Mouse (Mus musculus): ENCODE data around the gene Stn1. TPM values are rescaled to one million over a fixed set of nuclear protein-coding genes. Genes with fewer than 3 reads are reported as not detected.
A peak's percentile ranks its signal among the peaks of the same experiment; 100 is the strongest.

The Stn1 gene
- total RNA-seq, 2 experiments from 2014 or later, result 12.9 to 14.7 TPM

GRCm38 (mm10) chr19:47510135-47510472, 27.2 kb downstream of the Stn1 start:
- DNase-seq, result no peak

DNA sequence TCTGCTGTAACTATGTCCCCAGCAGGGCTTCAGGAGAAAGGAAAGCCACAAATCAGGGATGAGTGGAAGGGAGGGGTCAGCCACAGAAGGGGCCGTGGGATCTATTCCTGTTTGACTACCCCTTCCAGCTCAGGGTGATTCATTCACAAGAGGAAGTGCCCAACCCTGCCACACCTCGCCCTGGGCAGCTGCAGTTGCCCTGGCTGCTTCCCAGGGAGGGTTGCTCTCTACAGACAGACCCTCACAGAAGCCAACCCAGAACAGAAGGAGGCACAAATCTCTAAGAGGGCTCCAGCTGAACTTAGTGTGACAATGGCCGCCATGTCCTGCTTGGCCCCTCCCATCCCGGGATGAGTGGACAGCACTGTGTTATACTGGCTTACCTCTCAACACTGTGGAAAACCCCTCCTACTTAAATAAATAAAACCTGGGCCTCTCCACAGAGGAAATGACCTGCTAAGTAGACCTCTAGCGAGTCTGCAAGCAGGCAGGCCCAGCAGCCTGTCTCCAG, 28.5 kb downstream of the Stn1 start:
- DNase-seq, result no peak

GRCm38 (mm10) chr19:47508191-47508590, 29.1 kb downstream of the Stn1 start:
- no peak for DNase-seq

DNA sequence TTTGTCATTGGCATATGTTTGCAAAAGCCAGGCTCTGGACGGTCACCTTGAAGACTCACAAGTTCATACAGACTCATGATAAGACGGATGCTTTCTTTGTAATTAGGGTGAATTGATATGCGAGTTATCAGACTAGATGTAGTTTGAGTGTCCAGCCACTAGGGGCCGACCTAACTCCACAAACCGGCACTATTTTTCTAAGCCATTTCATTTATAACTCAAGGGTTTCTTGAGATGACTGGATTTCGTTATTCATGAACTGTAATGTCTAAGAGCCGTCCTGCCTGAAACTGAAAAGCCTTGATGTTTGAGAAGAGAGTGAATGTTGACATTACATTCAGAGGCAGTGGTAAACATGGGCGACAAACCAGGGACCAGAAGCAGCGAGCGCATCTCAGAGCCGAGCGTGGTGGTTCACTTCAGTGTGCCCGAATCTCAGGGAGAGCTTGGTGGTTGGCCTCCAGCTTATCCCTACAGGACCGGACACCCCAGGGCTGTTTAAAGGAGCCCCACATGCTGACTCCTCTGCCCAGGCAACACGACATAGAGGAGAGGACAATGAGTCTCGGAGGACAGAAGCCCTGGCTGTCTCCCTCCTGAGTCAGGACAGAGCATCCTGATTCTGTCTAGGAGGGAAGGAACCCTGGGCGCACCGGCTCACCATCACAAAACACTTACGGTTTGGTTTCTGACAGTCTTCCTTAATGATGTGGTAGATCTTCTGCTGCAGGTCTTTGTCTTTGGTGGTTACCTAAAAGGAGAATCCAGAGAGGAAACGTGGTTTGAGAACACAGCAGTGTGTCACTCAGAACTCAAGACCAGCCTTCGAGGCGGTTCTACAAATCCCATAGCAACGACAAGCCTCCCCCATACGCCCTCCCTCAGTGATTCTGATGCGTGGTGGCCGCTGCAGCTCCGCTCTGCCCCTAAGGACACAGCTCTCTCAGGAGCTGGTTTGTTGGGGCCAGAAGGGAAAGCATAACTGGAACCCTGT, 29.9 kb downstream of the Stn1 start:
- peak; percentile 62 to 75 for DNase-seq

DNA sequence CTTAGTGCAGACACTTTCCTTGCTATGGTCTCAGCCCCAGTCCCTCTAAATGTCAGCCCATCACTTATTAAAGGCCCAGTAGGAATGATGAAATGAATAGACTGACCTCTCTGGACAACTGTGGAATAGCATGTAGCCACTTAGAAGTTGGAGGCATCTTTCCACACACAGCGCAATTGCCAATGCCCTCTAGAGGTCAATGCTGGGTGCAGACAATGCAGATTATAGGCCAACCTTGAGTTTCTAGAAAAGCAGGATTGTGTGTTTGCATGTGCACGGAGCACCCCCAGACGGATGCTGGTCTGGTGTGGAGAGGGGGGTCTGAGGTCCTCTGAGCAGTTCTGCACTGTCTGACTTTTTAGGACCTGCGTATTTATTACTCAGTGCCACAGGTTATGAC, 33.7 kb downstream of the Stn1 start:
- no peak for DNase-seq

DNA sequence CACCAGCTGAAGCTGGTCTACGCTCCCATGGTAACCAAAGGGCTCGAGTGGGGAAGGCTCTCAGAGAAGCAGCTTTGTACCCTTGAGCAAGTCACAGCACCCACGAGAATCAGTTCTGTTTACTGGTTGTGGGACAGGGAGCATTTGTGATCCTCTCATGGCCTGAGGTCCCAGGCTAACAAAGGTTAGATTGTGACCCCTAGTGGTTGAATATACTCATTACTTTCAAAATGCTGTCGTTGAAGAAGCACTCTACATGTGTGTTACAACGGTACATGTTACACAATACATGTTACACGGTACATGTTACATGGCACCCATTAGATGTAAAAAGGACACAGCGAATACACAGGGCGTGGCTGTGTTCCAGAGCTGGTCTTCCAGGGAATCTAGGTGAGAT, 34.7 kb downstream of the Stn1 start:
- no peak for DNase-seq

- no peak for DNase-seq
These were observed 36.8 kb downstream of the Stn1 start for GRCm38 (mm10) chr19:47500389-47501011.

GRCm38 (mm10) chr19:47499841-47500240, 37.5 kb downstream of the Stn1 start:
- DNase-seq, result no peak

DNA sequence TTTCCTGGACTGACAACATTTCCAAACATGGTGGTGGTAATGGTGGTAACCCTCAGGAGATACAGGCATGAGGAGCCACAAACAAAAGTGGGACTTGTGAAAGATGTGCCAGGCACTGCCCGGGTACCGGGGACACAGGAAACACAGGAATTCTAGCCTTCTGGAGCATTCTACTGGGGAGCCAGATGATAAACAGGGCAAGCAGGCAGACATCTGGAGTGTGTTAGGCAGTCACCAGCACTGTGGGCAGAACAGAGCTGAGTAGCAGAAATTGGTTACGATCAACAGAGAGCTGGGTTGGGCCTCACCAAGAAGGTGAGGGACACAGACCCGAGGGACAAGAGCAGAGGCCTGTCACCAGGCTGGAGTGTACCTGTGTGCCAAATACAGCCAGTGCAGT, 38.4 kb downstream of the Stn1 start:
- no peak for DNase-seq

GRCm38 (mm10) chr19:47497736-47498135, 39.6 kb downstream of the Stn1 start:
- no peak for DNase-seq

- DNase-seq, result no peak
These were observed 40.0 kb downstream of the Stn1 start for GRCm38 (mm10) chr19:47497313-47497712.

DNA sequence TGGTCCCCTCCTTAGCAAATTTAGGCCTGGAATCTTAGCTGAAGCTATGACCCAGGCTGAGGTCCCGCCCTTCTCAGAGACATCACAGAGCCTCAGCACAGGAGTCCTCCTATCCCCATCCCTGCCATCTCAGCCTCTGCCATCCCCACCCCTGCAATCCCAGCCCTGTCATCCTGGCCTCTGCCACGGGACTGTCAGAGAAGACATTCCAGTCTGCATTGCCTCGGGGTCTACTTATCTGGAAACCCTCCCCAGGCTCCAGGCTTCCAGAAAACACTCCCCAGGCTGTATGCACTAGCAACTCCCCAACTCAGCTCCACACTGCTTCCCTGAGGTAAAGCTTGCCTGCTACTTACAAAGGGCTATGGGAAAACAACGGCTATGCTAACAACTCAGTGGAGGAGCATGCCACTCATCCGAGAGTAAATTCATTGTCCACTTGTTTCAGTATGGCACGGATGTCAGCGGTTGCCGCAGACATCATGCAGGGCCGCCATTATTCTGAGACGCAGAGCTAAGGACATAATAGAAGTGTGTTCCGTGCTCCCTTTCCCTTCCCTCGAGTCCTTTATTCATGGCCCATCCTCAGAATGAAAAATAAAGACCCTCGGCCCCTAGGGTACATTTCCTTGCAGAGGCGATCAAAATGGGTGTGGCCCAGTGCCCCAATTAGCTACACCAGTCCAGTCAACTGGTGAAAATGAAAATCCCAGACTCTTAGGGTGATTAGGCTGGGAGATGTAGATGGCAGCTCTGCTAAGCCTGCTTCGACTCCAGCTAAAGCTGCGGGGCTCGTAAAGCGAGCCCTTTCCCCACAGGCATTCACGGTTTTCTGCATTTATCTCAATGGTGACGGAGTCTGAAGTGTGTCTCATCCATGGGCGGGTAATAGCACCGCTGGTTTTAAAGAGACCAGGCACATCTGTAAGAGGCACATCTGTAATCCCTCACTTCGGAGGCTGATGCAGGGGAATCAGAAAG, 44.0 kb downstream of the Stn1 start:
- DNase-seq, result no peak

- no peak for DNase-seq
These were observed 44.9 kb downstream of the Stn1 start for GRCm38 (mm10) chr19:47492422-47492821.

GRCm38 (mm10) chr19:47491853-47492252, 45.5 kb downstream of the Stn1 start:
- DNase-seq, result no peak

DNA sequence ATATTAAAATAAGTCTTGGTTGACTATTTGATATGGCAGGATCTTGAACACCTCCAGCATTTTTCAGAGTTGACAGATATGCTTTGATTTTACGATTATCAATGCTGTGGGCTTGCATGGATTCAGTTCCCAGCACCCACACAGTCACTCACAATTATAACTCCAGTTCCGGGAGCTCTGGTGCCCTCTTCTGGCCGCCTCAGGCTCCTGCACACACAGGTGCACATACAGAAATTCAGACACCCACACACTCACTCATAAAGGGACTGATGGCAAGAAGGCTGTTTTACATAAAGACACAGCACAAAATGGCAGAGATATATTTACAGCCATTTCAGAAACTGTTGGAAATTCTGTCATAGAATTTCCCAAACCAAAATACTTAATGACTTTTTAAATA, 48.1 kb downstream of the Stn1 start:
- DNase-seq, result no peak

DNA sequence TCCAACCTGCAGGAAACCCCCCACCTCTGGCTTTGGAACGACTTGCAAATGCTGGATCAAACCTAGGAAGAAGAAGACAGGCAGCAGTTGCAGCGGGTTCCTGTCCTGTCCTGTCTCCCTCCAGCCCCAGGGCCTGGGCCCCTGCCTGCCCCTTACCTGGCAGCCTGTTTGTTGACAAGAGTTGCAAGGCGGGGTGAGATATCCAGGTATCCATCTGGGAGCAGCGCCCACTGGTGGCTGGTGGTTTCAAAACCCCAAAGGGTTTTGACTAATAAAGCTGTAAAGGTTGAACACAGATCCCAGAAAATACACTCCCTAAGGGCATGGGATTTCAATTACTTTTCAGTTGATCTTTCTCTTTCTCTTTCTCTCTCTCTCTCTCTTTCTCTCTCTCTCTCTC, 49.1 kb downstream of the Stn1 start:
- peak in 1 of 2 experiments; percentile 68 for DNase-seq

GRCm38 (mm10) chr19:47487572-47487971, 49.7 kb downstream of the Stn1 start:
- no peak for DNase-seq

DNA sequence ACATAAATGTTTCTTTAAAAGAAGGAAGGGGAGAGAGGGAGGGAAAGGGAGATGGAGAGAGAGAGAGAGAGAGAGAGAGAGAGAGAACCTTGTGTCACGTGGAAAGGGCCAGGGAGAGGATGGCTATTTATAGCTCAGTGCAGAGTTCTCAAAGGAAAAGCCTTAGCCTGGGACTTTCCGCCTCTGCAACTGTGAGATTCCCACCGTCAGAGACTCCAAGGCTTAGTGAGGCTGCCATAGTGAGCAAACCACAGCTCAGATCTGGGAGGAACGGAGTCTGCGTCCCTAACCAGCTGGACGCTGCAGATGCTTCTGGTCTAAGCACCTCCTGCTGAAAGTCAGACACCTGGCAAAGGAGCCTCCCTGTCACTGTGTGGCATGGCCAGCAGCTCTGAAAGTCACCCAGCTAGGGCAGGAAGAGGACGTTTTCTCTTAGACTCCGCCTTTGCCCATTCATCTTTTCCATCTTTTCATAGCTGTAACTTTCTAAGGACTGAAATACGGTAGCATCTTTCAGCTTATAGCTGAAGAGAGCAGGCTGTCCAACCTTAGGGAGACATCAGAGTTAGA, 51.2 kb downstream of the Stn1 start:
- peak in 1 of 2 experiments; percentile 17 for DNase-seq

DNA sequence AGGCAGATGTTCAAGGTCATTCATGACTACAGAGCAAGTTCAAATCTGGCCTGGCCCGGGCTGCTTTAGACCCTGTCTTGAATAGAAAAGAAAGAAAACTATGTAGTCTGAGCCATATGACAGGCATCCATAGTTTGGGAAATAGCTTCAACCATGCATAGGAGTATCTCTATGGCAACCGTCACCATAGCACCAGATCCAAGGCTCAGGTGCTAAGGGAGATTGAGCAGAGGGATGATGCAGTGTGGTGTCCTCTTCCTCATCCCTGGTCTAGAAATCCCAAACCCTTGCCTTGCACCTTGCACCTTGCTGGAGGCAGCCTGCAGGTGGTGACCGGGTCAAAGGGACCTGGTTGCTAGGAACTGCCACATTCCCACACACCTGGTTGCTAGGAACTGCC, 53.2 kb downstream of the Stn1 start:
- DNase-seq, result no peak

DNA sequence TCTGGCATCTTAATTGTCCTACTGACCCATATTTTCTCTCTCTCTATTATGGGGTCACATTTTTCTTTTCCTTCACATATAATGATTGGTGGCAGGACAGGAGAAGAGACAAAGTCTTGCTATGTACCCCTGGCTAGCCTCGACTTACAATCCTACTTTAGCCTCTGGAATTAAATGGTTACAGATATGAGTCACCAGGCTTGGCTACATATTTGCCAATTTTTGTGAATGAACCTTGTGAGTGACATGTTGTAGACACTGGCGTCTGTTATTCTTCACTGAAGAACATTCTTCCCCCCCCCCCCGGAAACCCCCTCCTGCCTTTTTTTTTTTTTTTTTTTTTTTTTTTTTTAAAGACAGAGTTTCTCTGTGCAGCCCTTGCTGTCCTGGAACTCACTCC, 54.0 kb downstream of the Stn1 start:
- DNase-seq, result no peak

DNA sequence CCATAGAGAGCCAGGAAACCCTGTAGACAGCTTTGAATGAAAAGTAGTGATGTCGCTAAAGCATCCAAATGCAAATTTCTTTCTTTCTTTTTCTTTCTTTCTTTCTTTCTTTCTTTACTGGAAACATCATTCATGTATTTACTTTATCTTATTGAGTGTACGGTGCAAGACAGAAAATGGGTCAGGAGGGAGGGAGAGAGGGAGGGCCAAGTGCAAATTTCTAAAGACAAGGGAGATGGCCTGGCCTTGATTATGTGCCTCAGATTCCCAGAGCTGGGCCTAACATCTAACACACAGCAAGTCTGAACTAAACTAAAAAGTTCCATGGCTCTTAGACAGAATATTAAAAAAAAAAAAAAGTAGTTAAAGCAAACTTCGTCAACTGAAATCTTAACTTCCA, 63.9 kb downstream of the Stn1 start:
- no peak for DNase-seq

DNA sequence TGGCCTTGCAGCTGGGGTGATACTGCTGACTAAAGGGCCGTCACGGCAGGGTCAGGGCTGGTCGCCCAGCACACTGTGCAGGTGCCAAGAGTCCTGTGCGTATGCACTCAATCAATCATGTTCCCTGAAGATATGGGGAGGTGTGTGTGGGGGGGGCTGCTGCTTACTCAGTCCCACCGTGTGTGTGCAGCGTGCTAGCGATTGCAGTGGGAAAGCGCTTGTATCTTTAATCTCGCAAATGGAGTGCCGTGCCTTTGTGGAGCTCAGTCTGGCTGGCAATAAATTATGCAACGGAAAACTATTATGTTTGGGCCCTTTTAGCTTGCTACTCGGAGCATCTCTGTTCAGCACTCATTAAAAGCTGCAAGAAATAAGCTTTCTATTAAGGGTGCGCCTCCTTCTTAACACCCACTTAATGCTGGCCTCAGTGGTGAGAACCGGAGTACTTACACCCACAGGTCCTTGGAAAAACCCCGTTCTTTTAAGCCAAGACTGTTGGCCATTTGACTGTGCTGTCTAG, 64.4 kb downstream of the Stn1 start:
- DNase-seq, result peak; percentile 69 to 80
